Mouse (Mus musculus) left cerebral cortex, adult 9 months (tissue): ENCODE measurements around the gene Rap1gap.
A peak's percentile ranks its signal among the peaks of the same experiment; 100 is the strongest.

Experiments used
- DNase-seq, 2 experiments: peaks; one replicate each; pipeline ENCODE4 v3.0.0; 2022; ENCODE audit warnings: low spot score in 2 of 2

Gene Rap1gap

GRCm38 (mm10) chr4:137661547-137661946, 3.0 kb upstream of the Rap1gap start:
- no peak for DNase-seq

- DNase-seq: no peak
Observed at GRCm38 (mm10) chr4:137663491-137663890, 1.0 kb upstream of the Rap1gap start.

GRCm38 (mm10) chr4:137664980-137665675, 602 bp downstream of the Rap1gap start:
- DNase-seq: peak in 1 of 2 experiments; percentile 49

GRCm38 (mm10) chr4:137665791-137666190, 1.3 kb downstream of the Rap1gap start:
- no peak for DNase-seq

GRCm38 (mm10) chr4:137666283-137666957, 1.9 kb downstream of the Rap1gap start:
- DNase-seq: no peak

GRCm38 (mm10) chr4:137666958-137667345, 2.4 kb downstream of the Rap1gap start:
- peak; percentile 68 for DNase-seq

- DNase-seq: no peak
Observed at GRCm38 (mm10) chr4:137667747-137668146, 3.2 kb downstream of the Rap1gap start.

GRCm38 (mm10) chr4:137671711-137672500, 7.4 kb downstream of the Rap1gap start:
- no peak for DNase-seq

- DNase-seq: no peak
Observed at GRCm38 (mm10) chr4:137675566-137675965, 11.0 kb downstream of the Rap1gap start.

GRCm38 (mm10) chr4:137676057-137676456, 11.5 kb downstream of the Rap1gap start:
- DNase-seq: peak in 1 of 2 experiments; percentile 86

- peak in 1 of 2 experiments; percentile 59 for DNase-seq
Observed at GRCm38 (mm10) chr4:137676700-137677484, 12.4 kb downstream of the Rap1gap start.

- no peak for DNase-seq
Observed at GRCm38 (mm10) chr4:137677906-137678305, 13.4 kb downstream of the Rap1gap start.

GRCm38 (mm10) chr4:137678568-137678967, 14.0 kb downstream of the Rap1gap start:
- no peak for DNase-seq

GRCm38 (mm10) chr4:137679979-137680550, 15.5 kb downstream of the Rap1gap start:
- DNase-seq: peak in 1 of 2 experiments; percentile 56

GRCm38 (mm10) chr4:137680721-137681120, 16.2 kb downstream of the Rap1gap start:
- DNase-seq: no peak

- peak in 1 of 2 experiments; percentile 77 for DNase-seq
Observed at GRCm38 (mm10) chr4:137681408-137682104, 17.0 kb downstream of the Rap1gap start.

GRCm38 (mm10) chr4:137682961-137683453, 18.5 kb downstream of the Rap1gap start:
- no peak for DNase-seq

- no peak for DNase-seq
Observed at GRCm38 (mm10) chr4:137684830-137685343, 20.4 kb downstream of the Rap1gap start.

- DNase-seq: no peak
Observed at GRCm38 (mm10) chr4:137686303-137686702, 21.8 kb downstream of the Rap1gap start.

GRCm38 (mm10) chr4:137687234-137687825, 22.8 kb downstream of the Rap1gap start:
- no peak for DNase-seq
